Mouse (Mus musculus) stomach, postnatal 0 days (tissue): ENCODE data around the gene Ube4b. TPM values are rescaled to one million over a fixed set of nuclear protein-coding genes. Genes with fewer than 3 reads are reported as not detected.

Experiments
- ATAC-seq: fragments of 200-750 bp; cut with Nextera tagmentation; 2 replicates; pipeline ENCODE4 v1.8.0; 2017; ENCODE audit not compliant: low FRiP score, low TSS enrichment
- DNase-seq: peaks from one replicate; pipeline ENCODE4 v3.0.0-alpha.2; 2016; ENCODE audit warnings: low spot score
- H3K27ac ChIP-seq: fragments of 300-500 bp; sonication (generic); replicated peaks from 2 replicates; pipeline ENCODE4 v1.5.1; 2014; ENCODE audit warnings: mild to moderate bottlenecking, control low read depth
- H3K27me3 ChIP-seq: fragments of 300-500 bp; sonication (generic); 2 replicates; pipeline ENCODE4 v1.6.1; 2014; ENCODE audit warnings: low read length; ENCODE audit not compliant: control insufficient read depth, insufficient read depth
- H3K36me3 ChIP-seq: fragments of 300-500 bp; sonication (generic); 2 replicates; pipeline ENCODE4 v1.6.1; 2014; ENCODE audit warnings: low read length, mixed read lengths; ENCODE audit not compliant: control insufficient read depth, insufficient read depth
- H3K4me1 ChIP-seq: fragments of 300-500 bp; sonication (generic); replicated peaks from 2 replicates; pipeline ENCODE4 v1.6.1; 2014; ENCODE audit warnings: antibody characterized with exemption; ENCODE audit not compliant: control insufficient read depth, insufficient read depth
- H3K4me2 ChIP-seq: fragments of 300-500 bp; sonication (generic); replicated peaks from 2 replicates; pipeline ENCODE4 v1.6.1; 2014; ENCODE audit warnings: low read depth, mild to moderate bottlenecking, control low read depth, moderate library complexity
- H3K4me3 ChIP-seq: fragments of 300-500 bp; sonication (generic); 2 replicates; pipeline ENCODE4 v1.5.1; 2014; ENCODE audit warnings: low read depth, low read length, control low read depth
- H3K9ac ChIP-seq: fragments of 300-500 bp; sonication (generic); 2 replicates; pipeline ENCODE4 v1.6.1; 2014; ENCODE audit warnings: mild to moderate bottlenecking, low read length, control low read depth, mixed read lengths
- H3K9me3 ChIP-seq: fragments of 300-500 bp; sonication (generic); 2 replicates; pipeline ENCODE4 v1.6.1; 2016; ENCODE audit warnings: low read length; ENCODE audit not compliant: control insufficient read depth
- CTCF ChIP-seq: IDR thresholded peaks from 2 replicates; pipeline ENCODE4 v1.5.1; 2016; ENCODE audit warnings: antibody characterized with exemption, low read depth, mild to moderate bottlenecking, moderate library complexity
- EP300 ChIP-seq: optimal IDR thresholded peaks from 2 replicates; pipeline ENCODE3; 2016; ENCODE audit warnings: antibody characterized with exemption
- WGBS: fragments of 180-500 bp; shearing (Covaris S2); extraction: QIAGEN DNeasy Blood & Tissue Kit; methylation state at CpG from one replicate; pipeline ENCODE4 v1.1.7; 2014; 5-methylcytosine and 5-hydroxymethylcytosine counted together
- polyA plus RNA-seq: library from polyadenylated mRNA; unstranded; fragments of >200 nt; fragmentation: Nextera tagmentation; extraction: Ambion mirVana; gene quantifications from 2 replicates; pipeline ENCODE4 v1.2.1, GENCODE M21; 2015

The Ube4b gene
- polyA plus RNA-seq, 1 experiment from 2014 or later = 14.4 TPM

GRCm38 (mm10) chr4:149303502-149303901, 123.0 kb downstream of the Ube4b start:
- H3K9ac ChIP-seq = no peak overlapping the region
- no peak for ATAC-seq

GRCm38 (mm10) chr4:149302751-149303150, 123.8 kb downstream of the Ube4b start:
- H3K27ac ChIP-seq = no peak overlapping the region
- no peaks in the 10 kb centered on the region for H3K36me3 ChIP-seq
- no peak for TF ChIP-seq CTCF
- TF ChIP-seq EP300 = no peak
- no peak overlapping the region for H3K9ac ChIP-seq
- WGBS = 62% methylated on average over 5 of the region's 5 CpGs
- DNase-seq (no peak), ATAC-seq (no peak)
- H3K27me3 ChIP-seq = no peaks in the 10 kb centered on the region
- no peak overlapping the region for H3K4me2 ChIP-seq
- no peak overlapping the region for H3K4me3 ChIP-seq
- H3K9me3 ChIP-seq = no peaks in the 10 kb centered on the region
- H3K4me1 ChIP-seq = peaks cover 5% of the 10 kb centered on the region

More at GRCm38 (mm10) chr4:149303502-149303901, 123.0 kb downstream of the Ube4b start:
- H3K36me3 ChIP-seq = no peaks in the 10 kb centered on the region
- no peak overlapping the region for H3K4me3 ChIP-seq
- no peaks in the 10 kb centered on the region for H3K9me3 ChIP-seq
- DNase-seq = no peak
- H3K4me2 ChIP-seq = no peak overlapping the region
- no peaks in the 10 kb centered on the region for H3K27me3 ChIP-seq
- WGBS = 41% methylated on average over 5 of the region's 5 CpGs
- TF ChIP-seq EP300 (no peak), CTCF (no peak)
- H3K4me1 ChIP-seq = peaks cover 5% of the 10 kb centered on the region
- no peak overlapping the region for H3K27ac ChIP-seq

DNA sequence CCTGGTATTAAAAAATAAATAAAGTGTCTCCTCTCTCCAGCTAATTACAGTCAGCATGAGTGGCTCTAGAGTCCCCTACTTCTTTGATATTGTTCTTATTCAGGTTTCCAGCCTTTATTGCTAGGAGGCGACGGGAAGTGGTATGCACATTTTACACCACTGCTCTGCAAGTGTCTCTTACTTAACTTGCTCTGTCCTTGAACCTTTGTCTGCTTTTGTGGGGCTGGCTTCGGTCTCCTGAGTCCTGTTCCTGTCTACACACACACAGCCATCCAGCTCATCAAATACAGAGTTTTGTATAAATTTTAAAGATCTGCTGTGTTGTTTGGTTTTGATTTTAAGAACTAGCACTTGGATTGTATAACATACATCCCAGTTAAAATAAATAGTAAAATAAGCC, 124.4 kb downstream of the Ube4b start:
- TF ChIP-seq CTCF = no peak
- no peak for TF ChIP-seq EP300
- H3K27ac ChIP-seq = 0 out of 2 replicates have a peak overlapping the region, but pooled peaks have one; percentile 24
- no peak for ATAC-seq
- no peaks in the 10 kb centered on the region for H3K36me3 ChIP-seq
- H3K4me3 ChIP-seq = no peak overlapping the region
- no peak for DNase-seq
- H3K27me3 ChIP-seq = no peaks in the 10 kb centered on the region
- H3K4me1 ChIP-seq = peaks cover 5% of the 10 kb centered on the region
- WGBS = 46% methylated on average over 3 of the region's 3 CpGs
- H3K9me3 ChIP-seq = no peaks in the 10 kb centered on the region
- no peak overlapping the region for H3K4me2 ChIP-seq
- H3K9ac ChIP-seq = no peak overlapping the region

DNA sequence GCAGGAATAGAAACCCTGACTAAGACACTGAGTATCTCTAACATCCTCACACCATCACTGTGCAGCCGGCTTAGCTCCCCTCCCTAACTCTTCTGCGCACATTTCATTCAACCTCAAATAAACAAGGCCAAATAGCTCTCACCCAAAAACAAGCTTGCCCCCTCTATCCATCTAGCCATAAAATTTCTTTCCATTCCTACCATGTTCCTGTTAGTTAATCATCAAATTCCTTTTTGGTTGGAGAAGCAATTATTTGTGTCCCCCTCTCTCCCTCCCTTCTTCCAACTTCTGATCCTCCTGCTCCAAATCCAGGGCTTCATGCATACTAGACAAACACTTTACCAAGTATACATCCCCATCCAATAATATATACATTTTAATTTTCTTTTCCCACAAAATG, 130.0 kb downstream of the Ube4b start:
- ATAC-seq (no peak), DNase-seq (no peak)
- H3K9ac ChIP-seq = no peak overlapping the region

DNA sequence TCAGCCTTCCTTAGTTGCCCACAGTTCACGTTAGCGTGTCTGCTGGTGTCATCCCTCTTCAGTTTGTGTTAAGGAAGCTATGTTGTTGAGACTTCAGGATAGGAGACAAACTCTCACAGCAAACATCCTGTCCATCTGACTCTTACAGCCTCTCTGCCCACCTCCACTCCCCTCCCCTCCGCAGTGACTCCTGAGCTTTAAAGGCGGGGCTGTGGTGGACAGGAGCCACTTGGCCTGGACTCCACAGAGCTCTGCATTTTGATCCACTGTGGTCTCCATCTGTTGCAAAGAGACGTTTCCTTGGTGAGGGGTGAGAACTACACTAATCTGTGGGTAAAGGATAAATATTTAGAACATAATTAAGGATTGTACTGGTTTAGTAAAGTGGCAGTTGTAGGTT, 133.6 kb downstream of the Ube4b start:
- no peak overlapping the region for H3K9ac ChIP-seq
- TF ChIP-seq CTCF (no peak), EP300 (no peak)
- H3K4me1 ChIP-seq = no peaks in the 10 kb centered on the region
- H3K27ac ChIP-seq = no peak overlapping the region
- no peak overlapping the region for H3K4me2 ChIP-seq
- H3K36me3 ChIP-seq = no peaks in the 10 kb centered on the region
- ATAC-seq (no peak), DNase-seq (no peak)
- H3K9me3 ChIP-seq = no peaks in the 10 kb centered on the region
- no peaks in the 10 kb centered on the region for H3K27me3 ChIP-seq
- 52% methylated on average over 5 of the region's 5 CpGs for WGBS
- no peak overlapping the region for H3K4me3 ChIP-seq

More for the DNA sequence above, 130.0 kb downstream of the Ube4b start:
- no peak overlapping the region for H3K27ac ChIP-seq
- H3K27me3 ChIP-seq = no peaks in the 10 kb centered on the region
- no peaks in the 10 kb centered on the region for H3K9me3 ChIP-seq
- TF ChIP-seq CTCF (no peak), EP300 (no peak)
- no peaks in the 10 kb centered on the region for H3K4me1 ChIP-seq
- H3K4me2 ChIP-seq = no peak overlapping the region
- H3K36me3 ChIP-seq = no peaks in the 10 kb centered on the region
- WGBS = 59% methylated on average over 2 of the region's 2 CpGs
- H3K4me3 ChIP-seq = no peak overlapping the region

DNA sequence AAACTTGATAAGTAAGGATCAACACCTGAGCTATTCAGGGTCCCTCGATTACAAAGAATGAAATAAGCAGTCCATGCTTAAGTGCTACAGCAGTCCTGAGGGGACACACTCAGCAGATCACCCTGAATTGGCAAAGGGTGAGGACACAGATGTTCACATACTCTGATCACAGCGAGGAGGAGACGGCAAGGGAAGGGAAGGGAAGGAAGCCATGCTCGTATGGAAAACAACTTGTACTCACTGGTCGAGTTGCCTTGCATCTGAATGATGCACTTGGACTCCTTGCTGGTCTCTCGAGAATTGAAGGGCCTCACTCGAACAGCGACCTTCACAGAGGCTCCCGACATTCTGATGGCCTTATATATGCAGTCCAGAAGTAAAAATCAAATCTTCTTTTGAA, 135.5 kb downstream of the Ube4b start:
- Histone ChIP-seq H3K4me2 (no peak overlapping the region), H3K36me3 (no peaks in the 10 kb centered on the region), H3K9ac (no peak overlapping the region), H3K4me1 (no peaks in the 10 kb centered on the region), H3K9me3 (no peaks in the 10 kb centered on the region), H3K4me3 (no peak overlapping the region), H3K27me3 (no peaks in the 10 kb centered on the region), H3K27ac (no peak overlapping the region)
- TF ChIP-seq EP300 = no peak
- no peak for TF ChIP-seq CTCF
- ATAC-seq (no peak), DNase-seq (no peak)
- WGBS = 78% methylated on average over 9 of the region's 9 CpGs
